Mouse (Mus musculus): ENCODE results near the gene Gm14214. TPM values are rescaled to one million over a fixed set of nuclear protein-coding genes. Genes with fewer than 3 reads are reported as not detected.

Gm14214 gene
- total and polyA plus RNA-seq, 2 experiments from 2014 or later, result not detected

DNA sequence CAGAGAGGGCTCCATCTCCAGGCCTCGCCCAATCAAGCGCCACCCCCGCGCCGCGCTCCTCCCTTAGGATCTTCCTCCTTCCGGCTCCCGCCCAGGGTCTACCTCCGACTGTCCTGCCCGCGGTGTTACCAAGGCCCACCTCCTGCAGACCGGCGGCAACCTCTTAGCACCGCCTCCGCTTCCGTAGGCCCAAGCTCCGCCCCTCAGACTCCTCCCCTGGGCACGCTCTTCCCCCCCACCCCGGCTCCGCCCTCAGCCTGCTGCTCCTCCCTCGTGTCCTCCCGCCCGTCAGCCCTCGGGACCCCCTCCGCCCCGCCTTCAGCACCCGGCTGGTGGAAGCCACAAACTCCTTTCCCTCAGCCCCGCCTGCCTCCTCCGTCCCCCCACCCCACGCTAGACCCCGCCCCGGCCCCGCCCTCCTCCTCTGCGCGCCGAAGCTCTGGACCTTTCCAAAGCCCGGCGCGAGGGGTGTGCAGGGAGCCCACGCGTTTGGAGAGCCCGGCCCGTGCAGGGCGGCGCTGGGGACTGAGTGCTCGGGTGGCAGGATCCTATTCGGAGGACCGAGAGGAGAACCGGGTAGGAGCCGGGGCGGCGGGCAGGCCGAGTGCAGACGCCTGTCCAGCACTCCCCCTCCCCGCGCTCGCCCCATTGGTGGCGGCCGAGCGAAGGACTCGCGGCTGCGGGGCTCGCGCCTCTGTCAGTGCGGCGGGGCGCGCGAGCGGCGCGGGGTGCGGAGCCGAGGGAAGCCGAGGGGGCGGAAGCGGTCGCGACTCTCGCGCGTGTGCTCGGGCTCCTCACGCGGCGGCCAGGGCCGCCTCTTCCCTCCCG lies 21.0 kb upstream of the Gm14214 start, which contains the start of the genes Raly and a:
Raly (plus strand) TSS at position 441 of the 828 bp plus-strand sequence.
a (plus strand) TSS at position 747 of the 828 bp plus-strand sequence.
- WGBS, result under 1% methylated on average over 76 of the region's 89 CpGs
- Histone ChIP-seq H3K4me3 (ENCODE audit: low read depth, low read length) (peak within 1 kb of the TSS; percentile 99), H3K4me1 (ENCODE audit: control insufficient read depth, insufficient read depth) (peaks cover 37% of the 10 kb centered on the region)

DNA sequence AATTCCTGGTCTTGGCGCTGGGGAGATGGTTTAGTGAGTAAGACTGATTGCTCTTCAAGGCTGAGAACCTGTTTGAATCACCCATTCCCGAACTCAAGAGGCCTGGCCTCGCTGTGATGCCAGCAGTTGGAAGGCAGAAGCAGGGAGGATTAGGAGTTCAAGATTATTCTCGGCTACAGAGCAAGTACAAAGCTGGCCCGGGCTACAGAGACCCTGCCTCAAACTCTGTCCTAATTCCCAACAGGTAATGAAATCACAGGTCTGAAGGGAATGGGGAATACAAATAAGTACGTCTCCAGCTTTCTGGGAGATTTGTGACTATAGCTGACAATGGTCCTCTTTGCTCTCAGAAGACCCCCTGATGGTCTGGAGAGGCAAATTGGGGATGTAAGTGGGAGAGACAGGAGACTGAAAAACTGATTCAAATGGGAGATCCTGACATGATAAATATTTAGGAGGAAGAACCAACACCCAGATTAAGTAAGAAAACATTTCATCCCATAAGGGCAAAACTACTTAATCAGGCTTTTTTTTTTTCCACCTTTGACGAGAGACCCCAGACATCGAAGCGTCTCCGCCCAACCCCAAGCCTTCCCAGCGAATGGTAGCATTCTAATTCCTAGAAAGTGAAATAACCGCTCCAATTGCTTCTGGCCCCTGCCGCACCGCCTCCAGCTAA lies 20.3 kb upstream of the Gm14214 start:
- TF ChIP-seq CTCF (IDR thresholded peaks at IDR 0.05; ENCODE audit: low read depth), result no peak
- TF ChIP-seq EP300 (IDR thresholded peaks at IDR 0.05; ENCODE audit: low read depth), result no peak
- H3K4me2 ChIP-seq (ENCODE audit: low read depth, low read length), result peak overlapping the region; percentile 53
- H3K9ac ChIP-seq (replicated peaks; ENCODE audit: low read depth, low read length), result no peak overlapping the region
- WGBS, result 7% methylated on average over 14 of the region's 14 CpGs
- no peaks in the 10 kb centered on the region for H3K27me3 ChIP-seq (ENCODE audit: control insufficient read depth, insufficient read depth, low read length)
- peaks cover 30% of the 10 kb centered on the region for H3K4me1 ChIP-seq (ENCODE audit: control insufficient read depth, insufficient read depth)
- H3K4me3 ChIP-seq (ENCODE audit: low read depth, low read length), result peak overlapping the region; percentile 99
- ATAC-seq (ENCODE audit: insufficient read depth, low read depth) (no peak), DNase-seq (ENCODE audit: low spot score) (no peak)
- peak overlapping the region; percentile 33; the same call in 1 of the 2 replicates for H3K27ac ChIP-seq (ENCODE audit: low read depth)
- no peaks in the 10 kb centered on the region for H3K9me3 ChIP-seq (replicated peaks; ENCODE audit: control insufficient read depth, low read length)
- H3K36me3 ChIP-seq (replicated peaks; ENCODE audit: control insufficient read depth, insufficient read depth, low read length), result no peaks in the 10 kb centered on the region

More for the DNA sequence above, 21.0 kb upstream of the Gm14214 start, which contains the start of the genes Raly and a:
- TF ChIP-seq EP300 (IDR thresholded peaks at IDR 0.05; ENCODE audit: low read depth) (peak; percentile 64; the same call in 1 of the 2 replicates), CTCF (IDR thresholded peaks at IDR 0.05; ENCODE audit: low read depth) (no peak)
- peak; percentile 100 for DNase-seq (ENCODE audit: low spot score)
- peak; percentile 93 for ATAC-seq (ENCODE audit: insufficient read depth, low read depth)
- H3K36me3 ChIP-seq (replicated peaks; ENCODE audit: control insufficient read depth, insufficient read depth, low read length), result no peaks in the 10 kb centered on the region
- H3K4me2 ChIP-seq (ENCODE audit: low read depth, low read length), result peak within 1 kb of the TSS; percentile 92
- H3K9me3 ChIP-seq (replicated peaks; ENCODE audit: control insufficient read depth, low read length), result no peaks in the 10 kb centered on the region
- no peaks in the 10 kb centered on the region for H3K27me3 ChIP-seq (ENCODE audit: control insufficient read depth, insufficient read depth, low read length)
- H3K9ac ChIP-seq (replicated peaks; ENCODE audit: low read depth, low read length), result peak within 1 kb of the TSS; percentile 99
- H3K27ac ChIP-seq (ENCODE audit: low read depth), result peak within 1 kb of the TSS; percentile 99

DNA sequence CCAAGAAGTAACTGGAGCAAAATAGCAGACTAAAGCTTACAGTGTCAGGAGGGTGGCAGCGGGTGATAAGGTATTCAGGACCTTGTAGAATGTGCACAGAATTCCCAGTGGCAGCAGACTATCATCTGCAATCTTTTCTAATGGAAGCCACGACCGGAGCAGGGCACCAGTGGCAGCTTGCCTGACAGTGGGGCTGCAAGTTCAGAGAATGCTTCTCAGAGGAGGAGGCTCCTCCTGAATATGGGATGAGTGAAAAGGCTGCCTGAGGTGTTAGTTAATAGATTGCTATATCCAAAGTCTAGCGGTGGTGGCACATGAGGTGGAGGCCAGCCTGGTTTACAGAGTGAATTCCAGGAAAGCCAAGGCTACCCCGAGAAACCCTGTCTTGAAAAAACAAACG lies 19.6 kb upstream of the Gm14214 start:
- H3K9ac ChIP-seq (replicated peaks; ENCODE audit: low read depth, low read length), result no peak overlapping the region
- H3K36me3 ChIP-seq (replicated peaks; ENCODE audit: control insufficient read depth, insufficient read depth, low read length), result no peaks in the 10 kb centered on the region
- no peak overlapping the region for H3K4me3 ChIP-seq (ENCODE audit: low read depth, low read length)
- H3K4me2 ChIP-seq (ENCODE audit: low read depth, low read length), result no peak overlapping the region
- H3K9me3 ChIP-seq (replicated peaks; ENCODE audit: control insufficient read depth, low read length), result no peaks in the 10 kb centered on the region
- H3K4me1 ChIP-seq (ENCODE audit: control insufficient read depth, insufficient read depth), result peaks cover 22% of the 10 kb centered on the region
- WGBS, result 64% methylated on average over 6 of the region's 6 CpGs
- DNase-seq (ENCODE audit: low spot score) (no peak), ATAC-seq (ENCODE audit: insufficient read depth, low read depth) (no peak)
- H3K27ac ChIP-seq (ENCODE audit: low read depth), result no peak overlapping the region
- no peak for TF ChIP-seq EP300 (IDR thresholded peaks at IDR 0.05; ENCODE audit: low read depth)
- no peak for TF ChIP-seq CTCF (IDR thresholded peaks at IDR 0.05; ENCODE audit: low read depth)
- no peaks in the 10 kb centered on the region for H3K27me3 ChIP-seq (ENCODE audit: control insufficient read depth, insufficient read depth, low read length)

- no peak for DNase-seq (ENCODE audit: low spot score)
- ATAC-seq (ENCODE audit: insufficient read depth, low read depth), result no peak
- Histone ChIP-seq H3K4me3 (ENCODE audit: low read depth, low read length) (no peak overlapping the region), H3K9me3 (replicated peaks; ENCODE audit: control insufficient read depth, low read length) (no peaks in the 10 kb centered on the region), H3K4me2 (ENCODE audit: low read depth, low read length) (no peak overlapping the region), H3K36me3 (replicated peaks; ENCODE audit: control insufficient read depth, insufficient read depth, low read length) (no peaks in the 10 kb centered on the region), H3K4me1 (ENCODE audit: control insufficient read depth, insufficient read depth) (0 out of 2 replicates have a peak, but pooled peaks cover 3% of the 10 kb centered on the region), H3K9ac (replicated peaks; ENCODE audit: low read depth, low read length) (no peak overlapping the region), H3K27me3 (ENCODE audit: control insufficient read depth, insufficient read depth, low read length) (no peaks in the 10 kb centered on the region), H3K27ac (ENCODE audit: low read depth) (no peak overlapping the region)
- TF ChIP-seq CTCF (IDR thresholded peaks at IDR 0.05; ENCODE audit: low read depth) (no peak), EP300 (IDR thresholded peaks at IDR 0.05; ENCODE audit: low read depth) (no peak)
- WGBS, result 65% methylated on average over 11 of the region's 11 CpGs
Observed at GRCm38 (mm10) chr2:154786776-154787175, 16.9 kb upstream of the Gm14214 start.

DNA sequence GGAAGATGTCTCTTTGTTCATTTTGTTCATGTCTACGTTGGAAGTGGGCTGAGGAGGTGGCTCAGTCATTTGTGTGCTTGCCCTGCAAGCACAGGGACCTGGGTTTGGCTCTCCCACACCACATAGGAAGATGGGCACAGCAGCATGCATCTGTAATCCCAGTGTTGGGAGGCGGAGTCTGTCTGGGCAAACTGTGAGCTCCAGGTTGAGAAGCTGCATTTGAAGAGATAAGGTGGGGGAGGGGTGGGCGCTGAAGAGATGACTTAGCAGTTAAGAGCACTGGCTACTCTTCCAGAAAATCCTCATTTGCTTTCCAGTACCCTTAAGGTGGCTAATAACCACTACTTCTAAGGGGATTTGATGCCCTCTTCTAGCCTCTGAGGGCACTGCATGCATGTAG lies 16.4 kb upstream of the Gm14214 start:
- H3K9me3 ChIP-seq (replicated peaks; ENCODE audit: control insufficient read depth, low read length), result no peaks in the 10 kb centered on the region
- H3K4me1 ChIP-seq (ENCODE audit: control insufficient read depth, insufficient read depth), result 0 out of 2 replicates have a peak, but pooled peaks cover 3% of the 10 kb centered on the region
- H3K27ac ChIP-seq (ENCODE audit: low read depth), result no peak overlapping the region
- WGBS, result 53% methylated on average over 3 of the region's 3 CpGs
- no peak for TF ChIP-seq CTCF (IDR thresholded peaks at IDR 0.05; ENCODE audit: low read depth)
- TF ChIP-seq EP300 (IDR thresholded peaks at IDR 0.05; ENCODE audit: low read depth), result no peak
- ATAC-seq (ENCODE audit: insufficient read depth, low read depth) (no peak), DNase-seq (ENCODE audit: low spot score) (no peak)
- H3K4me2 ChIP-seq (ENCODE audit: low read depth, low read length), result no peak overlapping the region
- no peak overlapping the region for H3K4me3 ChIP-seq (ENCODE audit: low read depth, low read length)
- no peaks in the 10 kb centered on the region for H3K27me3 ChIP-seq (ENCODE audit: control insufficient read depth, insufficient read depth, low read length)
- no peaks in the 10 kb centered on the region for H3K36me3 ChIP-seq (replicated peaks; ENCODE audit: control insufficient read depth, insufficient read depth, low read length)
- H3K9ac ChIP-seq (replicated peaks; ENCODE audit: low read depth, low read length), result no peak overlapping the region

Measured in heart, postnatal 0 days (tissue).